Mouse (Mus musculus) neural tube, embryonic 14.5 days (tissue): ENCODE results near the gene Gm17949. TPM values are rescaled to one million over a fixed set of nuclear protein-coding genes. Genes with fewer than 3 reads are reported as not detected.

Experiments used
- ATAC-seq: fragments of 200-750 bp; cut with Nextera tagmentation; 2 replicates; pipeline ENCODE4 v1.8.0; 2017; ENCODE audit warnings: low read depth, mild to moderate bottlenecking, moderate TSS enrichment, moderate library complexity
- H3K27ac ChIP-seq: fragments of 300-500 bp; sonication (generic); 2 replicates; pipeline ENCODE4 v1.5.1; 2014; ENCODE audit warnings: low read depth, mild to moderate bottlenecking, control low read depth, low read length, moderate library complexity, mixed read lengths
- H3K27me3 ChIP-seq: fragments of 300-500 bp; sonication (generic); 2 replicates; pipeline ENCODE4 v1.6.1; 2014; ENCODE audit warnings: low read length; ENCODE audit not compliant: control insufficient read depth, insufficient read depth
- H3K36me3 ChIP-seq: fragments of 300-500 bp; sonication (generic); 2 replicates; pipeline ENCODE4 v1.6.1; 2014; ENCODE audit warnings: low read length, mixed read lengths; ENCODE audit not compliant: control insufficient read depth, insufficient read depth
- H3K4me1 ChIP-seq: fragments of 300-500 bp; sonication (generic); 2 replicates; pipeline ENCODE4 v1.6.1; 2014; ENCODE audit warnings: low read length; ENCODE audit not compliant: control insufficient read depth, insufficient read depth
- H3K4me2 ChIP-seq: fragments of 300-500 bp; sonication (generic); 2 replicates; pipeline ENCODE4 v1.6.1; 2014; ENCODE audit warnings: mild to moderate bottlenecking, low read depth, low read length, control low read depth
- H3K4me3 ChIP-seq: fragments of 300-500 bp; sonication (generic); 2 replicates; pipeline ENCODE4 v1.5.1; 2014; ENCODE audit warnings: low read depth, low read length, control low read depth, mixed read lengths
- H3K9ac ChIP-seq: fragments of 300-500 bp; sonication (generic); replicated peaks from 2 replicates; pipeline ENCODE4 v1.6.1; 2014; ENCODE audit warnings: low read depth, mild to moderate bottlenecking, control low read depth, low read length, mixed read lengths
- H3K9me3 ChIP-seq: fragments of 300-500 bp; sonication (generic); 2 replicates; pipeline ENCODE4 v1.6.1; 2016; ENCODE audit warnings: low read length; ENCODE audit not compliant: control insufficient read depth
- WGBS: fragments of 180-500 bp; shearing (Covaris S2); extraction: QIAGEN DNeasy Blood & Tissue Kit; methylation state at CpG from one replicate; pipeline ENCODE4 v1.1.7; 2014; 5-methylcytosine and 5-hydroxymethylcytosine counted together
- polyA plus RNA-seq: library from polyadenylated mRNA; unstranded; fragments of >200 nt; fragmentation: Nextera tagmentation; extraction: Ambion mirVana; gene quantifications from 2 replicates; pipeline ENCODE4 v1.2.1, GENCODE M21; 2014

The Gm17949 gene
- polyA plus RNA-seq, 1 experiment from 2014 or later, result 0.63 TPM

- Histone ChIP-seq H3K36me3 (no peaks in the 10 kb centered on the region), H3K4me2 (no peak overlapping the region), H3K9me3 (no peaks in the 10 kb centered on the region), H3K4me1 (no peaks in the 10 kb centered on the region), H3K9ac (no peak overlapping the region), H3K4me3 (no peak overlapping the region), H3K27ac (no peak overlapping the region), H3K27me3 (no peaks in the 10 kb centered on the region)
- no peak for ATAC-seq
- WGBS, result 85% methylated on average over 3 of the region's 3 CpGs
These were observed 35.9 kb upstream of the Gm17949 start for GRCm38 (mm10) chr17:56975391-56975790.

- Histone ChIP-seq H3K9me3 (no peaks in the 10 kb centered on the region), H3K4me3 (no peak overlapping the region), H3K9ac (no peak overlapping the region), H3K4me1 (no peaks in the 10 kb centered on the region), H3K36me3 (no peaks in the 10 kb centered on the region), H3K27me3 (no peaks in the 10 kb centered on the region), H3K27ac (no peak overlapping the region), H3K4me2 (no peak overlapping the region)
- 85% methylated on average over 8 of the region's 8 CpGs for WGBS
- no peak for ATAC-seq
These were observed 34.5 kb upstream of the Gm17949 start for GRCm38 (mm10) chr17:56976531-56977390.

GRCm38 (mm10) chr17:56979524-56979923, 31.7 kb upstream of the Gm17949 start:
- no peaks in the 10 kb centered on the region for H3K4me1 ChIP-seq
- no peak for ATAC-seq
- 13% methylated on average over 7 of the region's 8 CpGs for WGBS

GRCm38 (mm10) chr17:56981049-56981448, 30.2 kb upstream of the Gm17949 start:
- Histone ChIP-seq H3K4me1 (no peaks in the 10 kb centered on the region), H3K9ac (no peak overlapping the region), H3K27ac (no peak overlapping the region), H3K36me3 (no peaks in the 10 kb centered on the region), H3K4me3 (no peak overlapping the region), H3K4me2 (no peak overlapping the region), H3K27me3 (no peaks in the 10 kb centered on the region), H3K9me3 (no peaks in the 10 kb centered on the region)
- ATAC-seq, result no peak
- WGBS, result 84% methylated on average over 7 of the region's 7 CpGs

More at GRCm38 (mm10) chr17:56979524-56979923, 31.7 kb upstream of the Gm17949 start:
- H3K4me3 ChIP-seq, result no peak overlapping the region
- no peak overlapping the region for H3K4me2 ChIP-seq
- H3K36me3 ChIP-seq, result no peaks in the 10 kb centered on the region
- H3K9me3 ChIP-seq, result no peaks in the 10 kb centered on the region
- no peak overlapping the region for H3K9ac ChIP-seq
- no peaks in the 10 kb centered on the region for H3K27me3 ChIP-seq
- H3K27ac ChIP-seq, result no peak overlapping the region

- no peaks in the 10 kb centered on the region for H3K4me1 ChIP-seq
- no peaks in the 10 kb centered on the region for H3K36me3 ChIP-seq
- H3K9ac ChIP-seq, result no peak within 1 kb of the TSS
- no peak within 1 kb of the TSS for H3K4me3 ChIP-seq
- no peaks in the 10 kb centered on the region for H3K27me3 ChIP-seq
- no peak within 1 kb of the TSS for H3K4me2 ChIP-seq
- 80% methylated on average over 5 of the region's 5 CpGs for WGBS
- H3K27ac ChIP-seq, result no peak within 1 kb of the TSS
- ATAC-seq, result no peak
- H3K9me3 ChIP-seq, result no peaks in the 10 kb centered on the region
These were observed 29.3 kb upstream of the Gm17949 start, which contains the start of gene Acer1 for GRCm38 (mm10) chr17:56982013-56982412. Gene Acer1 (minus strand): TSS chr17:56982126.

GRCm38 (mm10) chr17:56984886-56985285, 26.4 kb upstream of the Gm17949 start:
- Histone ChIP-seq H3K4me1 (no peaks in the 10 kb centered on the region), H3K9me3 (no peaks in the 10 kb centered on the region), H3K9ac (no peak overlapping the region), H3K36me3 (no peaks in the 10 kb centered on the region), H3K27me3 (no peaks in the 10 kb centered on the region), H3K4me3 (no peak overlapping the region), H3K4me2 (no peak overlapping the region), H3K27ac (no peak overlapping the region)
- ATAC-seq, result no peak
- WGBS, result 89% methylated on average over 9 of the region's 9 CpGs

GRCm38 (mm10) chr17:56985656-56986055, 25.6 kb upstream of the Gm17949 start:
- ATAC-seq, result no peak
- no peaks in the 10 kb centered on the region for H3K27me3 ChIP-seq
- H3K4me2 ChIP-seq, result no peak overlapping the region
- no peaks in the 10 kb centered on the region for H3K36me3 ChIP-seq
- no peaks in the 10 kb centered on the region for H3K9me3 ChIP-seq
- H3K4me1 ChIP-seq, result 0 out of 2 replicates have a peak, but pooled peaks cover under 1% of the 10 kb centered on the region
- no peak overlapping the region for H3K4me3 ChIP-seq
- no peak overlapping the region for H3K27ac ChIP-seq
- 63% methylated on average over 3 of the region's 3 CpGs for WGBS
- H3K9ac ChIP-seq, result no peak overlapping the region

- H3K9ac ChIP-seq, result no peak overlapping the region
- 0 out of 2 replicates have a peak, but pooled peaks cover 6% of the 10 kb centered on the region for H3K4me1 ChIP-seq
- no peak overlapping the region for H3K4me2 ChIP-seq
- ATAC-seq, result no peak
- no peaks in the 10 kb centered on the region for H3K36me3 ChIP-seq
- 87% methylated on average over 3 of the region's 3 CpGs for WGBS
- no peak overlapping the region for H3K4me3 ChIP-seq
- H3K27me3 ChIP-seq, result no peaks in the 10 kb centered on the region
- H3K9me3 ChIP-seq, result no peaks in the 10 kb centered on the region
- no peak overlapping the region for H3K27ac ChIP-seq
These were observed 25.0 kb upstream of the Gm17949 start for GRCm38 (mm10) chr17:56986105-56986805.

GRCm38 (mm10) chr17:56988441-56988840, 22.8 kb upstream of the Gm17949 start:
- no peak overlapping the region for H3K4me2 ChIP-seq
- 0 out of 2 replicates have a peak, but pooled peaks cover 6% of the 10 kb centered on the region for H3K4me1 ChIP-seq
- H3K9ac ChIP-seq, result no peak overlapping the region
- no peak for ATAC-seq
- H3K9me3 ChIP-seq, result no peaks in the 10 kb centered on the region
- peaks cover 6% of the 10 kb centered on the region; the same call in 1 of the 2 replicates for H3K36me3 ChIP-seq
- H3K4me3 ChIP-seq, result no peak overlapping the region
- no peak overlapping the region for H3K27ac ChIP-seq
- 86% methylated on average over 7 of the region's 7 CpGs for WGBS
- no peaks in the 10 kb centered on the region for H3K27me3 ChIP-seq
